Mouse (Mus musculus) urinary bladder, postnatal 4 days (tissue): Measurements from ENCODE around the gene 4930453N24Rik.

ENCODE experiments used
- DNase-seq, 2 experiments: peaks; one replicate each; pipeline ENCODE4 v3.0.0; 2021 to 2022; ENCODE audit warnings: low spot score in 2 of 2

The 4930453N24Rik gene

GRCm38 (mm10) chr16:64770521-64771430, at the start of gene 4930453N24Rik:
Gene 4930453N24Rik (minus strand): TSS chr16:64771161.
- DNase-seq: peak; percentile 81 to 88

GRCm38 (mm10) chr16:64817094-64817765, 46.3 kb upstream of the 4930453N24Rik start:
- no peak for DNase-seq

GRCm38 (mm10) chr16:64803041-64803440, 32.1 kb upstream of the 4930453N24Rik start:
- no peak for DNase-seq

- DNase-seq: no peak
Measured at GRCm38 (mm10) chr16:64801638-64802037, 30.7 kb upstream of the 4930453N24Rik start.

- DNase-seq: no peak
Measured at GRCm38 (mm10) chr16:64800393-64800792, 29.4 kb upstream of the 4930453N24Rik start.

GRCm38 (mm10) chr16:64794802-64795201, 23.8 kb upstream of the 4930453N24Rik start:
- no peak for DNase-seq

- DNase-seq: no peak
Measured at GRCm38 (mm10) chr16:64789706-64790105, 18.7 kb upstream of the 4930453N24Rik start.

GRCm38 (mm10) chr16:64775516-64775915, 4.6 kb upstream of the 4930453N24Rik start:
- no peak for DNase-seq

- DNase-seq: no peak
Measured at GRCm38 (mm10) chr16:64771431-64771818, 464 bp upstream of the 4930453N24Rik start.

- no peak for DNase-seq
Measured at GRCm38 (mm10) chr16:64766696-64767300, 4.2 kb downstream of the 4930453N24Rik start.

- DNase-seq: no peak
Measured at GRCm38 (mm10) chr16:64759245-64759626, 11.7 kb downstream of the 4930453N24Rik start.

GRCm38 (mm10) chr16:64758561-64759244, 12.3 kb downstream of the 4930453N24Rik start:
- no peak for DNase-seq

- DNase-seq: no peak
Measured at GRCm38 (mm10) chr16:64757666-64758400, 13.1 kb downstream of the 4930453N24Rik start.

- DNase-seq: no peak
Measured at GRCm38 (mm10) chr16:64756321-64756720, 14.6 kb downstream of the 4930453N24Rik start.

- no peak for DNase-seq
Measured at GRCm38 (mm10) chr16:64754743-64755139, 16.2 kb downstream of the 4930453N24Rik start.

- no peak for DNase-seq
Measured at GRCm38 (mm10) chr16:64753990-64754742, 16.8 kb downstream of the 4930453N24Rik start.

GRCm38 (mm10) chr16:64748237-64748636, 22.7 kb downstream of the 4930453N24Rik start:
- peak; percentile 32 to 77 for DNase-seq

GRCm38 (mm10) chr16:64745089-64745488, 25.9 kb downstream of the 4930453N24Rik start:
- DNase-seq: no peak

- DNase-seq: no peak
Measured at GRCm38 (mm10) chr16:64737289-64737688, 33.7 kb downstream of the 4930453N24Rik start.
